Mouse (Mus musculus) lung, adult 2 months (tissue): ENCODE data around the gene Tubgcp4.

Experiments
- CTCF ChIP-seq: fragments of 200-500 bp; IDR thresholded peaks from 2 replicates; pipeline ENCODE4 v1.5.1; 2011; ENCODE audit warnings: mild to moderate bottlenecking, low read length, control low read depth; ENCODE audit not compliant: insufficient read depth
- POLR2A ChIP-seq: fragments of 200-500 bp; IDR thresholded peaks from 2 replicates; pipeline ENCODE4 v1.6.1; 2011; ENCODE audit warnings: low read depth, mild to moderate bottlenecking, control low read depth, low read length, borderline replicate concordance; ENCODE audit errors: extremely low read depth

- TF ChIP-seq CTCF (no peak), POLR2A (no peak)
These were observed 37.6 kb upstream of the Tubgcp4 start for GRCm38 (mm10) chr2:121132822-121133221.
